Mouse (Mus musculus) myocyte (in vitro differentiated cells): ENCODE data around the gene Grik4. TPM values are rescaled to one million over a fixed set of nuclear protein-coding genes. Genes with fewer than 3 reads are reported as not detected.

ENCODE experiments used
- H3K27me3 ChIP-seq: one replicate; pipeline ENCODE4 v1.6.1; 2011; ENCODE audit not compliant: control insufficient read depth, insufficient read depth, insufficient read length
- H3K36me3 ChIP-seq: one replicate; pipeline ENCODE4 v1.6.1; 2011; ENCODE audit not compliant: control insufficient read depth, insufficient read depth
- H3K4me2 ChIP-seq: one replicate; pipeline ENCODE4 v1.6.1; 2011; ENCODE audit warnings: low read depth, control low read depth
- H3K4me3 ChIP-seq: one replicate; pipeline ENCODE4 v1.5.1; 2011; ENCODE audit warnings: mild to moderate bottlenecking, control low read depth, moderate library complexity
- H3K79me2 ChIP-seq: one replicate; pipeline ENCODE4 v1.6.1; 2011; ENCODE audit not compliant: control insufficient read depth, insufficient read depth
- H3ac ChIP-seq: one replicate; pipeline ENCODE4 v1.6.1; 2011; ENCODE audit not compliant: control insufficient read depth, insufficient read length
- CEBPB ChIP-seq: IDR thresholded peaks from 2 replicates; pipeline ENCODE4 v1.6.1; 2011; ENCODE audit warnings: mild to moderate bottlenecking, moderate library complexity; ENCODE audit not compliant: poor library complexity, insufficient read depth, severe bottlenecking
- E2F4 ChIP-seq: IDR thresholded peaks from one replicate; pipeline ENCODE4 v1.6.1; 2011; ENCODE audit warnings: mild to moderate bottlenecking, control low read depth, moderate library complexity; ENCODE audit not compliant: insufficient read depth
- MAX ChIP-seq: IDR thresholded peaks from one replicate; pipeline ENCODE4 v1.6.1; 2011; ENCODE audit warnings: low read depth, mild to moderate bottlenecking, control low read depth
- MYOD1 ChIP-seq, 3 experiments: IDR thresholded peaks; one replicate each; pipeline ENCODE4 v1.6.1; 2011; ENCODE audit warnings: control low read depth in 2 of 3, low read depth in 2 of 3, mild to moderate bottlenecking in 2 of 3, moderate library complexity in 1 of 3; ENCODE audit not compliant: insufficient read length in 2 of 3, control insufficient read depth in 1 of 3
- MYOG ChIP-seq, 3 experiments: IDR thresholded peaks; one replicate each; pipeline ENCODE4 v1.6.1; 2011; ENCODE audit warnings: control low read depth in 2 of 3, low read depth in 2 of 3, mild to moderate bottlenecking in 2 of 3; ENCODE audit not compliant: insufficient read length in 2 of 3, control insufficient read depth in 1 of 3, insufficient read depth in 1 of 3
- POLR2A ChIP-seq: IDR thresholded peaks from one replicate; pipeline ENCODE4 v1.6.1; 2011; ENCODE audit warnings: low read depth, mild to moderate bottlenecking, control low read depth, moderate library complexity; ENCODE audit not compliant: insufficient read length
- POLR2AphosphoS2 ChIP-seq: IDR thresholded peaks from one replicate; pipeline ENCODE4 v1.6.1; 2011; ENCODE audit warnings: low read depth, control low read depth; ENCODE audit not compliant: insufficient read length
- REST ChIP-seq: IDR thresholded peaks from one replicate; pipeline ENCODE4 v1.6.1; 2011; ENCODE audit warnings: mild to moderate bottlenecking, control low read depth, moderate library complexity; ENCODE audit not compliant: insufficient read depth, insufficient read length
- SRF ChIP-seq: IDR thresholded peaks from one replicate; pipeline ENCODE4 v1.6.1; 2011; ENCODE audit warnings: low read depth; ENCODE audit not compliant: control insufficient read depth, insufficient read length
- TCF12 ChIP-seq: IDR thresholded peaks from one replicate; pipeline ENCODE4 v1.6.1; 2011; ENCODE audit warnings: mild to moderate bottlenecking, control low read depth; ENCODE audit not compliant: poor library complexity, insufficient read depth, severe bottlenecking
- TCF3 ChIP-seq: IDR thresholded peaks from one replicate; pipeline ENCODE4 v1.6.1; 2011; ENCODE audit warnings: low read depth, control low read depth; ENCODE audit not compliant: insufficient read length
- USF1 ChIP-seq: IDR thresholded peaks from one replicate; pipeline ENCODE4 v1.6.1; 2011; ENCODE audit warnings: low read depth, mild to moderate bottlenecking, control low read depth, moderate library complexity
- polyA plus RNA-seq: library from polyadenylated mRNA; unstranded; fragments of >200 nt; fragmentation: generic; extraction: Trizol; gene quantifications from one replicate; pipeline ENCODE4 v1.2.1, GENCODE M21; 2012; ENCODE audit warnings: missing spikeins

The Grik4 gene
- polyA plus RNA-seq, 1 experiment, result not detected

DNA sequence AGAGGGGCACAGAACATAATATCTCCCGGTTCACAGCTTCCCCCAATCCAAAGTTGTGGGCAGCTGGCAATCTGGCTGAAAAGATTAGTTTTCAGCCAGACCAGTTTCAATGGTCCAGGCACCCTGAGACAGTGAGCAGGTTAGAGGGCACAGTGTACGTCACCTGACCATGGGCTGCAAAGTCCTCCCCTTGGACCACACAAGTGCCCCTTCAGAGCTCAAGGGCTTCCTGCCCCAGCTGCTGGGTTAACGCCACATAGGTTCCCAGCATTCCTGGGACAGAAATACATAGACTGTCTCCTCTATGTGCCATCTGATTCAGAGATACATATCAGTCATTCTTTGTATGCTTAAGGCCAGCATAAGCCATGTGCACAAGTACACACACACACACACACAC lies 91.2 kb downstream of the Grik4 start:
- no peak for TF ChIP-seq TCF12
- TF ChIP-seq SRF, result no peak
- no peak for TF ChIP-seq REST
- TF ChIP-seq TCF3, result no peak
- TF ChIP-seq POLR2AphosphoS2, result no peak
- TF ChIP-seq MYOG (IDR thresholded peaks at IDR 0.05; ENCODE audit: control insufficient read depth in 1 of 3, insufficient read depth in 1 of 3, insufficient read length in 2 of 3, low read depth in 2 of 3), result no peak
- TF ChIP-seq MYOD1 (IDR thresholded peaks at IDR 0.05; ENCODE audit: control insufficient read depth in 1 of 3, insufficient read length in 2 of 3, low read depth in 2 of 3), result no peak
- peaks cover 17% of the 10 kb centered on the region for H3K27me3 ChIP-seq
- no peaks in the 10 kb centered on the region for H3K79me2 ChIP-seq

DNA sequence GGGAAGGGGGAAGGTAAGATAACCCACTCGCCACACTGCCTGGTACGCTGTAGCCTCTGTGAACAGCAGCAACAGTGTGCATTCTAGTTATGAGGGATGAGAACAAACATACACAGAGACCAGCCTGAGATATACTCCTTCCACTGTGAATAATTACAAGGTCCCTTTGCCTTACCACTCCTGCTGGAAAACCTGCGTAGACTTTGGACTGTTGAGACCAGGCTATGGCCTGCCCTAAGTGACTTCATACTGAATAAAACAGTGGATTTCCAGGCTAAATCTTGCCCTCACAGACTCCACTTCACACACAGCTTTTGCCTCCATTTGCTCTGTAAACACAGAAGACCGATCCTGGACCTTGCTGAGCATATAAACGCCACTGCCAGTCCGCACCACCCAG lies 94.2 kb downstream of the Grik4 start:
- Histone ChIP-seq H3K79me2 (no peaks in the 10 kb centered on the region), H3K27me3 (peaks cover 17% of the 10 kb centered on the region), H3K4me2 (no peak overlapping the region), H3K4me3 (no peak overlapping the region), H3K36me3 (no peaks in the 10 kb centered on the region), H3ac (no peak overlapping the region)
- TF ChIP-seq REST (no peak), SRF (no peak), MYOD1 (IDR thresholded peaks at IDR 0.05; ENCODE audit: control insufficient read depth in 1 of 3, insufficient read length in 2 of 3, low read depth in 2 of 3) (no peak)

More for the DNA sequence above, 91.2 kb downstream of the Grik4 start:
- Histone ChIP-seq H3K4me3 (no peak overlapping the region), H3K4me2 (no peak overlapping the region), H3ac (no peak overlapping the region), H3K36me3 (no peaks in the 10 kb centered on the region)

DNA sequence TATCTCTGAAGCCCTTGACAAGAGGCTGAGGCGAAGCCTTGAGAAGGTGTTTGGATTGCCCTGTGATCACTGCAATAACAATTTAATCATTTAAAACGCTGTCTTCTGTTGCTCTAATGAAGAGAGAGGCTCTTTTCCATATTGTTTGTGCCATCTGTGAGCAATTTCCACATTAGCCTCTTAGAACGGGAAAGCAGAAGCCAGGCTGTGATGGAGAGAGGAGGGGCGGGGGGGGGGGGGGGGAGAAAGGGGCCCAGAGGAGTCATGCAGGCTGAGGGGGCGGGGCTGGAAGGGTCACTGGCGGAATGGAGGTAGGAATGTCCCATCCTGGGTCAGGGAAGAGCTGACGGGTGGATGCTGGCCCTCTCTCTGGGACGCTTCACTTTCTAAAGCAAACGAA lies 96.2 kb downstream of the Grik4 start:
- no peak overlapping the region for H3K4me2 ChIP-seq
- H3K79me2 ChIP-seq, result no peaks in the 10 kb centered on the region
- H3K36me3 ChIP-seq, result no peaks in the 10 kb centered on the region
- no peak overlapping the region for H3ac ChIP-seq
- no peak overlapping the region for H3K4me3 ChIP-seq
- peaks cover 17% of the 10 kb centered on the region for H3K27me3 ChIP-seq
- TF ChIP-seq SRF (no peak), TCF12 (no peak), POLR2AphosphoS2 (no peak), MYOG (IDR thresholded peaks at IDR 0.05; ENCODE audit: control insufficient read depth in 1 of 3, insufficient read depth in 1 of 3, insufficient read length in 2 of 3, low read depth in 2 of 3) (no peak), REST (no peak), USF1 (no peak), MYOD1 (IDR thresholded peaks at IDR 0.05; ENCODE audit: control insufficient read depth in 1 of 3, insufficient read length in 2 of 3, low read depth in 2 of 3) (no peak), E2F4 (no peak), MAX (no peak), TCF3 (no peak), CEBPB (no peak), POLR2A (no peak)

DNA sequence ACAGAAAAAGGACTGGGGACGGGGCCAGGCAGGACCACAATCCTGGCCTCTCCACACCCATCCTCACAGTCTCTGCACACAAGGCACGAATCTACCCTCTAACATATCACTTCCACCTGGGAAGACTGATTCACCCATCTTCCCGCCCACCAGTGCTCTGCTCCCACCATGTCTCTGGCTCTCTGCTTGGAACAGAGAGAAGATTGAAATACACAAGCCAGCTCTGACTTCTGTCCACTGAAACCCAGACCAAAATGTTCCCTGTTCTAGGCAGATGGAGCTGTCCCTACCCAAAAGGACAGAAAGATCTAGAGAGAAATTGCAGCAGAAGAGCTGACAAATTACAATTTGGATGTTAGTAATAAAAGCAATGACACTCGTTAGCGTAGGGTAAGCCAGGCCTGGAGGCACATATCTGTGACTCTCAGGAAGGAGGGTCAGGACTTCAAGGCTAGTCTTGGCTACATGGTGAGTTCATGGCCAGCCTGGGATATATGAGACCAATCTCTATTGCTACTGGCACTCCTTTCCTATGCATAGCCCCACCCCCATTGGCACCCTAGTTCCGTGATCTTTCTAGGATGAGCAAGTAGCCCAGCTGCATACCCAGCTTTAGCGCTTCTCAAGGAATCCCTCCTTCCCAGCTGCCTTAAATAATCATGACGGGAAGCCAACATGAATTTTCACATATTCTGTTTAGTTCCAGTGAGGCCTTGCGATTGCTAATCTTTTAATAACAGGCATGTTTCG lies 97.4 kb downstream of the Grik4 start:
- no peak overlapping the region for H3K4me3 ChIP-seq
- no peak for TF ChIP-seq POLR2A
- no peak for TF ChIP-seq MYOG (IDR thresholded peaks at IDR 0.05; ENCODE audit: control insufficient read depth in 1 of 3, insufficient read depth in 1 of 3, insufficient read length in 2 of 3, low read depth in 2 of 3)
- no peak for TF ChIP-seq POLR2AphosphoS2
- TF ChIP-seq E2F4, result no peak
- TF ChIP-seq MYOD1 (IDR thresholded peaks at IDR 0.05; ENCODE audit: control insufficient read depth in 1 of 3, insufficient read length in 2 of 3, low read depth in 2 of 3), result no peak
- TF ChIP-seq REST, result no peak
- no peak for TF ChIP-seq TCF12
- no peak for TF ChIP-seq SRF
- TF ChIP-seq MAX, result no peak
- no peak for TF ChIP-seq TCF3
- no peak for TF ChIP-seq USF1
- H3K79me2 ChIP-seq, result no peaks in the 10 kb centered on the region
- H3K36me3 ChIP-seq, result no peaks in the 10 kb centered on the region
- H3K4me2 ChIP-seq, result no peak overlapping the region
- no peak overlapping the region for H3ac ChIP-seq
- peaks cover 17% of the 10 kb centered on the region for H3K27me3 ChIP-seq

DNA sequence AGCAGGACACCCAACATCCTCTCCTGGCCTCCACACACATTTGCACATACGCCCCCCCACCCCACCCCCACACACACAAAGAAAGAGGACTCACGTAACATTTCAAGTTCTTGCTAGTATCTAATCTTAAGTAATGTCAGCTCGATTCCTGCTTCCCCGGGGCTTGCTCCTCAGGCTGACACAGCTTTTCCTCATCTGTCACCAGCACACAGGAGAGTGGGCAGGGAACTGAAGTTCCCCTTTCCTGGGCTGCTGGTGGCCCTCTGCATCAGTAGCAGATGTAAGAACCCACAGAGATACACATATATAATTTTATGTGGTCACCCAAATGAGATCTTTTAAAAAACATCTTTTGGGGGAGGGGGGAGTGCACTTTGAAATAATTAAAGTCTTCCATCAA lies 98.2 kb downstream of the Grik4 start:
- H3K79me2 ChIP-seq, result no peaks in the 10 kb centered on the region
- H3K4me2 ChIP-seq, result no peak overlapping the region
- no peak overlapping the region for H3ac ChIP-seq
- no peak overlapping the region for H3K4me3 ChIP-seq
- TF ChIP-seq POLR2A, result no peak
- no peak for TF ChIP-seq TCF12
- no peak for TF ChIP-seq MAX
- no peak for TF ChIP-seq MYOG (IDR thresholded peaks at IDR 0.05; ENCODE audit: control insufficient read depth in 1 of 3, insufficient read depth in 1 of 3, insufficient read length in 2 of 3, low read depth in 2 of 3)
- TF ChIP-seq REST, result no peak
- no peak for TF ChIP-seq CEBPB
- TF ChIP-seq USF1, result no peak
- H3K27me3 ChIP-seq, result peaks cover 17% of the 10 kb centered on the region
- H3K36me3 ChIP-seq, result no peaks in the 10 kb centered on the region
